Mouse (Mus musculus) ES-E14 (cell line): ENCODE results near the gene Bcl6. TPM values are rescaled to one million over a fixed set of nuclear protein-coding genes. Genes with fewer than 3 reads are reported as not detected.
A peak's percentile ranks its signal among the peaks of the same experiment; 100 is the strongest.

Experiments
- DNase-seq: peaks from one replicate; pipeline ENCODE4 v3.0.0-alpha.2; 2013; ENCODE audit warnings: low read depth, low spot score
- H3K27ac ChIP-seq: 2 replicates; pipeline ENCODE4 v1.5.1; 2012; ENCODE audit warnings: low read depth, mild to moderate bottlenecking, low read length, moderate library complexity, mixed read lengths; ENCODE audit not compliant: poor library complexity, insufficient read depth, severe bottlenecking
- H3K36me3 ChIP-seq: 2 replicates; pipeline ENCODE4 v1.6.1; 2012; ENCODE audit warnings: mild to moderate bottlenecking, low read length, moderate library complexity, mixed read lengths; ENCODE audit not compliant: control insufficient read depth, poor library complexity, insufficient read depth, severe bottlenecking
- H3K4me1 ChIP-seq, 2 experiments: fragments of 150-350 bp in 1 of 2; sonication (generic) in 1 of 2; 2 replicates each; pipeline ENCODE4 v1.6.1; 2012; ENCODE audit warnings: low read length in 2 of 2, mild to moderate bottlenecking in 1 of 2, mixed read lengths in 1 of 2; ENCODE audit not compliant: control insufficient read depth in 2 of 2, insufficient read depth in 2 of 2, poor library complexity in 1 of 2
- H3K4me3 ChIP-seq, 2 experiments: fragments of 150-350 bp in 1 of 2; sonication (generic) in 1 of 2; 2 replicates each; pipeline ENCODE4 v1.5.1; 2012; ENCODE audit warnings: low read length in 2 of 2, low read depth in 1 of 2, mild to moderate bottlenecking in 1 of 2, mixed read lengths in 1 of 2; ENCODE audit not compliant: insufficient read depth in 1 of 2, poor library complexity in 1 of 2, severe bottlenecking in 1 of 2
- H3K9ac ChIP-seq: 2 replicates; pipeline ENCODE4 v1.6.1; 2012; ENCODE audit warnings: low read depth, mild to moderate bottlenecking, low read length, mixed read lengths; ENCODE audit not compliant: poor library complexity, insufficient read depth, severe bottlenecking
- H3K9me3 ChIP-seq: fragments of 150-350 bp; sonication (generic); 2 replicates; pipeline ENCODE4 v1.6.1; 2012; ENCODE audit warnings: low read depth, mild to moderate bottlenecking, low read length; ENCODE audit not compliant: control insufficient read depth, insufficient read depth
- CHD2 ChIP-seq: IDR thresholded peaks from 2 replicates; pipeline ENCODE4 v1.6.1; 2014; ENCODE audit warnings: mild to moderate bottlenecking, low read depth, low read length, inconsistent platforms
- HCFC1 ChIP-seq: IDR thresholded peaks from 2 replicates; pipeline ENCODE4 v1.6.1; 2012; ENCODE audit warnings: low read length, inconsistent platforms, borderline replicate concordance; ENCODE audit not compliant: insufficient read depth
- MAFK ChIP-seq: IDR thresholded peaks from 2 replicates; pipeline ENCODE4 v1.6.1; 2014; ENCODE audit warnings: mild to moderate bottlenecking, low read depth, low read length, inconsistent platforms; ENCODE audit not compliant: insufficient read depth
- ZC3H11A ChIP-seq: IDR thresholded peaks from 2 replicates; pipeline ENCODE4 v1.6.1; 2012; ENCODE audit warnings: low read depth, mild to moderate bottlenecking, inconsistent platforms, low read length, borderline replicate concordance
- ZNF384 ChIP-seq: IDR thresholded peaks from 2 replicates; pipeline ENCODE4 v1.6.1; 2012; ENCODE audit warnings: low read depth, low read length, inconsistent platforms
- in situ Hi-C, 2 experiments: fragments of 600-800 bp; cut with MboI; formaldehyde crosslinking; loops; one replicate each; pipeline ENCODE4 v1.15.1; 2025; ENCODE audit warnings: low sequenced_read_pairs in 2 of 2, inconsistent platforms in 1 of 2; ENCODE audit not compliant: unreplicated experiment in 2 of 2
- total RNA-seq: library from RNA; depleted of rRNA; stranded (reverse); fragments of 300-350 nt; gene quantifications from 2 replicates; pipeline ENCODE4 v1.2.3, GENCODE M21; 2012

Bcl6 gene
- total RNA-seq, 1 experiment = 1.5 TPM

DNA sequence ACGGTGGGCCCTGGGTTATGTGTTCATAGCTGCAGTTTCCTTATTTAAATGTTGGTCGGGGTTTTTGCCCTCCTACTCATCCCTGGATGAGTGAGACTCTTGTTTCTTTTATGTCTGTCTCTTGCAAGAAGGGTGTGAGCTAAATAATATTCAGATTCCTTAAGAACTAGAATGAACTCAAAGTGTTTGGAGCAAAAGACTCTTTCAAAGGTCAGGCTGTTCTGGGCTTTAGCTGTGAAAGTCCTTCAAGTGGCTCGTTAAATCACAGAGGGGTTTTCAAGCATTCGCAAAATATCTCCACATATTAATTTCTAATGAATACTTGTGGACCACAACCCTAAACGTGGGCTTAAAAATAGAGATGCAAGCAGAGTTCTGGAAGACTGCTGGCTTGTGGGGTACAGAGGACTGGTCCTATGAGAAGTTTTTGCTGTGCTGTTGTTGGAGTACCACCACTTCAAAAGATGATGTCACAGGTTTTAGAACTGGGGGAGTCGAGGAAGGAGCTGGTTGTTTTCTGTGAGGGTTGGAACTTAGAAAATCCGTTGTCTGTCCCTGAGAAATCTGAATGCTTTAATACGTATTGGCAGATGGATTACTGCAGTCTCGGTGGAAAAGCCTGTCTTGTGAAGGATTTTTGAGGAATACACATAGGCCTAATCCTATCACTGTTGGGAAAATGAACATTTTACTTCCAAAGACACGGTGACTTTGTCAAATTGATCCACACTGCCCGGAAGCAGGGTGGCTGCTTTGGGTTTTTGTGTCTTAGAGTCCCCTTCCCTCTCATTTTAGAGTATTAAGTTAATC is 1.7 kb upstream of the Bcl6 start:
- Histone ChIP-seq H3K4me3 (no peak overlapping the region), H3K9me3 (no peaks in the 10 kb centered on the region), H3K4me1 (peaks cover 5 to 8% of the 10 kb centered on the region in 2 experiments; a peak in 2 of 4 replicates), H3K36me3 (no peaks in the 10 kb centered on the region), H3K27ac (no peak overlapping the region), H3K9ac (no peak overlapping the region)
- DNase-seq = no peak
- in situ Hi-C loops = loop anchor here (25.0 kb wide), 2 partner anchors 322 to 1072 kb away; no protein-coding TSS in a partner anchor
- TF ChIP-seq CHD2 = no peak
- no peak for TF ChIP-seq ZNF384
- TF ChIP-seq HCFC1 = no peak

DNA sequence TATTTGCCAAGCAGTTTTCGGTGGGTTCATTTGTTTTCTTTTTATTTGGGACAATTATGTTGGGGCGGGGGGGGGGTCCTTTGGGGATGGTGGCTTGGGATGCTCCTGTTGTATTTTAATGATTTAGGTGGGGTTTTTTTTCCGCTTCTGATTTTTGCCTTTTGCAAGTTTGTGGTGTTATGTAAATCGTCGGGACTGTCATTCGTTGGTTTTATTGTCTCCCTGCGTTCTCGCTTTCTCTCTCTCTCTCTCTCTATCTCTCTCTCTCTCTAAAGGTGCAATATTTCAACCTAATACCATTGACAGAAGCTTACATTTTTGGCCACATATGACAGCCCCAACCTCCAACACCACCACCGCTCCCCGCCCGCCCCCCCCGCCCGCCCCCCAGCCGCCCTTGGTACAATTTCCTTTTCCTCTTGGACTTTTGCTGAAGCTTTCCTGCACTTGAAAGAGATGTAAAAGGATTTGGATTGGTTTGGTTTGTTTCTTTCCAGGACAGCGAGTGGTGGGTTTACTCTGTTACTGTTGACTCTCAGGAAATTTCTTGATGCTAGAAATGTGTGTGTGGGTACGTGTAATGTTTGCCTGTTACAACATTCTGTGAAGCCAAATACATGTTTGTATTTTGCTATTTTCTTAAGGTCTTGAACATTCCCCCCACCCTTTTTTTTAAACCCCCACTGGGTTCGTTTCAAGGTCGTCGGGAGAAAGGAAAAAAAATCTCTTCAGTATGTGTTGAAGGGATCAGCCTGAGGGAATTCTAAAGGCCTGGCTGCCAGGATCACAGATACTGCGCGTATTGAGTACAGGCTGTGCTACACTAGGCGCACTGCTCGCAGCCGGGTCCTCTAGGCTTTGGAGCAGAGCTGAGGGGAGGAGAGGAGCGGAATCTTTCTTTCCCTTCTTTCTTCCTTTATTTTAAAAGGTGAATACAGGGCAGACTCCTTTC is 833 bp upstream of the Bcl6 start:
- in situ Hi-C loops = loop anchor here (10.0 to 25.0 kb wide), 4 partner anchors 323 to 1275 kb away; no protein-coding TSS in a partner anchor
- TF ChIP-seq MAFK (no peak), ZNF384 (no peak), HCFC1 (no peak), ZC3H11A (no peak), CHD2 (no peak)
- Histone ChIP-seq H3K27ac (peak overlapping the region; percentile 29; the same call in 1 of the 2 replicates), H3K4me3 (peak overlapping the region; percentile 71 to 97), H3K4me1 (peaks cover 8 to 10% of the 10 kb centered on the region in 2 experiments; a peak in 2 of 4 replicates), H3K9me3 (no peaks in the 10 kb centered on the region), H3K9ac (no peak overlapping the region), H3K36me3 (no peaks in the 10 kb centered on the region)
- no peak for DNase-seq

DNA sequence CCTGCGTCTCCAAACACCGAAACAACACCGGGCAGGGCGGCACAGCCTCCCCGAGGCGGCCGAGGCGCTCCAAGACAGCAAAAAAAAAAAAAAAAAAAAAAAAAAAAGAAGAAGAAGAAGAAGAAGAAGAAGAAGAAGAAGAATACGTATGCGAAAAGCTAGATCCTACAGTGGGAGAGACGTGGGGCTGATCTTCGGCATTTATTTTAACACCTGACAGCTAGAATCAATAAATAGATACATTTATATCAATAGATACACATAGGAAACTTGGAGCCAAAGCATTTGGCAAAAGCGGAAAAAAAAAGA is 541 bp downstream of the Bcl6 start:
- peak overlapping the region; percentile 71 to 97 for H3K4me3 ChIP-seq
- no peaks in the 10 kb centered on the region for H3K36me3 ChIP-seq
- in situ Hi-C loops = loop anchor here (10.0 to 25.0 kb wide), 4 partner anchors 324 to 1277 kb away; no protein-coding TSS in a partner anchor
- H3K27ac ChIP-seq = no peak overlapping the region
- no peaks in the 10 kb centered on the region for H3K9me3 ChIP-seq
- H3K9ac ChIP-seq = peak overlapping the region; percentile 78
- peaks cover 10% of the 10 kb centered on the region in 2 experiments; a peak in 2 of 4 replicates for H3K4me1 ChIP-seq
- no peak for DNase-seq
- TF ChIP-seq ZC3H11A (no peak), ZNF384 (peak; percentile 73)

DNA sequence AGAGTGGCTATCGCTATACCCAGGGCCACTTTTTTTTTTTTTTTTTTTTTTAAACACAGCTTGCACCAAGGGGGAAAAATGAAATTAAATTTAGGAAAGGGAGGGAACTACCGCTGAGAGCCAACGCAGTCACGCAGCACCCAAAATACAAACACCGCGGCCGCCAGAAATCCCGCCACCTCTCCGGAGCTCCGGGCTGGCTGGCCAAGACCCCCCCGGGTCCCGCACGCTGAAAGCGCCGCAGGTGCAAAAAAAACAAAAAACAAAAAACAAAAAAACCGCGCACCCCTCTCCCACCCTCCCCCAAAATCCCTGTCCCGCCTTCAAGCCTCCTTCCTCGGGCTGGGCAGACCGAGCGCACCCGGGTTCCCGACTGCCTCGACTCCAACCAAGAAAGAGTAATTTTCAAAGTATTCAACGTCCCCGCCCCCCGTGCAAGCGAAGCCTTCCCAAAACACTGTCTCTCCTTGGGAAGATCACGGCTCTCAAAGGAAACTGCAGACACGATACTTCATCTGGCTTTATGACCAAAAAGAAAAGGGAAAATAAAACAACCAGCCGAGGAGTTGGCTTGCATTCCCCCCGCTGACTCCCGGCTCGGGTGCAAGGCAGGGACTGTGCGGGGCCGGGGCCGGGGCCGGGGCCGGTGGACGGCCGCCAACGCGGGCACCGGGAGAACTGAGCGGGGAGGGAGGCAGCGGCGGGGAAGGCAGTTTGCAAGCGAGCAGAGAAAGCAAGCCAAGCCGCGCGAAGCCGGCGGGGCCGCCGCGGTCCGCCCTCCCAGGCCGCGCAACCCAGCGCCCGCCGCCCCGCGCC is 1.1 kb downstream of the Bcl6 start:
- Histone ChIP-seq H3K4me1 (peaks cover 10 to 14% of the 10 kb centered on the region in 2 experiments; a peak in 2 of 4 replicates), H3K9me3 (no peaks in the 10 kb centered on the region), H3K36me3 (no peaks in the 10 kb centered on the region), H3K4me3 (peak overlapping the region; percentile 71 to 97), H3K27ac (no peak overlapping the region), H3K9ac (peak overlapping the region; percentile 78)
- TF ChIP-seq ZC3H11A = no peak
- no peak for TF ChIP-seq CHD2
- no peak for TF ChIP-seq MAFK
- no peak for TF ChIP-seq HCFC1
- TF ChIP-seq ZNF384 = no peak
- no peak for DNase-seq
- in situ Hi-C loops = loop anchor here (10.0 to 25.0 kb wide), 4 partner anchors 325 to 1277 kb away; no protein-coding TSS in a partner anchor
